Mouse (Mus musculus) ovary, postnatal 14 days (tissue): ENCODE data around the gene Actr3.
"Not testable (repeated sequence)": the region's sequence is repeated elsewhere in the genome, so short reads cannot be mapped to it uniquely, and the experiment has no call there.

Experiments
- DNase-seq: peaks from one replicate; pipeline ENCODE4 v3.0.0; 2022; ENCODE audit warnings: low spot score

Actr3 gene

GRCm38 (mm10) chr1:125438826-125439225 lies 3.3 kb upstream of the Actr3 start:
- no peak for DNase-seq

GRCm38 (mm10) chr1:125437927-125438326 lies 2.4 kb upstream of the Actr3 start:
- DNase-seq, result no peak

DNA sequence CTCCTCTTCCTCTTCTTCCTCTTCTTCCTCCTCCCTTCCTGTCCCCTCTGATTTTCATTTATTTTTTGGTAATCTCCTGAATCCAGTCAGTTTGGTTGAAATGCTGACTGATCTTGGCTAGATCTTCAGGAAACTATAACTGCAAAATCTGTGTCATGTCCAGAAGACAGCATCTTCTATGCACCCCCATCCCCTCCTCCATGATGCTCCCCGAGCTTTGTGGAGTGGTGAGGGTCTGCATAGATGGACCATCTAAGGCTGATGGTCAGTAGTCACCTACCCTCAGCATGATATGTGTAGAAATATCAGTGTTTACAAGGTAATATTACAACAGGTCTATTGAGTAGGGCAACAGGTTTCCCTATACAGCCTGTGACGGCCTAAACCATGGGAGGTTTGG lies 1.6 kb upstream of the Actr3 start:
- DNase-seq, result no peak

GRCm38 (mm10) chr1:125435018-125435368 lies 534 bp downstream of the Actr3 start:
- DNase-seq, result no peak

DNA sequence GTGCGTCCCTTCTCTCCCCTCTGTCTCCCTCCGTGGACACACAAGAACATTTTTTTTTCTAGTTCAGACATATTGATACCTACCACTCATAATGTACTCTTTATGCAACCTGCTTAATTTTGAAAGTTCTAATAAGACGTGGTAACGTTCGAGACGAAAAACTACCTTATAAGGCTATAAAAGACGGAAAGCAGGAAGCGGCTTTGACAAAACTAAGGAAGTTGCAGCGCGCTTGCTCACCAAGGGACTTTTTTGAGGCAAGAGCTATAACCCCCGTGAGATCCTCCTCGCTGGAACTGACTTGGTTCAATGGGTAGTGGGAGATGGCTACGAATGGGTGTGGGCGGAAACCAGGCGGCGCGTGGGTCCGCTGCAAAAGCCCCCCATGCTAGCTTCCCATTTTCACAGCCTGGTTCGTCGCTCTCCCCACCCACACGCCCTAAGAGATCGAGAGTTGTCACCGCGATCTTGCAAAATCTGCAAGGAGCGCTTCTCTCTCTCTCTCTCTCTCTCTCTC lies 984 bp downstream of the Actr3 start:
- DNase-seq, result peak; percentile 33

DNA sequence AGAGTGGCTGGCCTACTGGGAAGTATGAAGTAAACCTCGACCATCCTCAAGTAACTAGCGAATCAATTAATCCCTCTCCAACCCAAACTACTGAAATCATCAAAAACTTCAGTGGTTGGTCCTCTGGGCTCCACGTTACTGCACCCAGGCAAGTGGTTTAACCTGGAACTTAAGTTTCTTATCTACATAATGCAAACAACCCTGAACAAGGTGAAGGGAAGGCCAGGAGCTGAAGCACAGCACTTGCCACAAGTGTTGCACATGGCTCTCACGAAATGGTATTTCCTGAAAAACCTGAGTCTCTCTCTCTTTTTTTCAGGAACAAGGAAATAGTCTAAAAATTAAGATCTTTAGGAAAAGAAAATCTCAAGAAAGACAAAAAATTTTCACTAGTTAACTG lies 4.2 kb downstream of the Actr3 start:
- DNase-seq, result no peak

DNA sequence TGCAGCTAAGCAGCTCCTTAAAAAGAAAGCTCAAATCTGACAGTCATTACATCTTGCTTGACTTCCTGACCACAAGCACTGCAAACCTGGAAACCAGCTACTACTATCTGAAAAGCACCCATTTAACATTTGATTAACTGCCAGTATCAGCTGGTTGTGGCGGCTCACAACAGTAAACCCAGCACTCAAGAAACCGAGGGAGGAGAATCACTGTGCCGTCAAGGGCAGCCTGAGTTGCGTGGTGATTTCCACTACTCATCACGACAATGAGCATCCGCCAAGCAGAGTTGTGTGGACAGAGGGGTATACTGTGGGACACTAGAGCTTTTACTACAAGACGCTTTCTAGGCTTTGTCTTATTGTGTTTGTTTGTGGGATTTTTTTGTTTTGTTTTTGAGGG lies 4.8 kb downstream of the Actr3 start:
- DNase-seq, result no peak

- DNase-seq, result no peak
These were observed 5.5 kb downstream of the Actr3 start for GRCm38 (mm10) chr1:125429984-125430383.

DNA sequence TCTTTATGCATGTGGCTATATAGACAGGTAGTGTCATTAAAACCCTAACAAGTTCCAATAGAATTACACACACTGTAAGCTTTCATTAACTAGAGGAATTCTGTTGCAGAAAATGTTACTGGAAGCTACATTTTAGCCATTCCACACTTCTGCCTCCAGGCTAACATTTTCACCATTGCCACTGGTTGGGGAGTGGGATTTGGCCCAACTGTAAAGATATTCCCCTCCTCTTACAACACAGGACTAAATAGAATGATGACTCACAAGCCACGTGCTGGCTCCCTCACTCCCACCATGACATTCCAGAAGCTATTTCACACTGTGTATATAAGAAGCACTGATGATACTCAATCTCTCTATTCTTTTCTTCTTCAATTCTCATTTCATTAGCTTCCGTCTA lies 7.2 kb downstream of the Actr3 start:
- no peak for DNase-seq

DNA sequence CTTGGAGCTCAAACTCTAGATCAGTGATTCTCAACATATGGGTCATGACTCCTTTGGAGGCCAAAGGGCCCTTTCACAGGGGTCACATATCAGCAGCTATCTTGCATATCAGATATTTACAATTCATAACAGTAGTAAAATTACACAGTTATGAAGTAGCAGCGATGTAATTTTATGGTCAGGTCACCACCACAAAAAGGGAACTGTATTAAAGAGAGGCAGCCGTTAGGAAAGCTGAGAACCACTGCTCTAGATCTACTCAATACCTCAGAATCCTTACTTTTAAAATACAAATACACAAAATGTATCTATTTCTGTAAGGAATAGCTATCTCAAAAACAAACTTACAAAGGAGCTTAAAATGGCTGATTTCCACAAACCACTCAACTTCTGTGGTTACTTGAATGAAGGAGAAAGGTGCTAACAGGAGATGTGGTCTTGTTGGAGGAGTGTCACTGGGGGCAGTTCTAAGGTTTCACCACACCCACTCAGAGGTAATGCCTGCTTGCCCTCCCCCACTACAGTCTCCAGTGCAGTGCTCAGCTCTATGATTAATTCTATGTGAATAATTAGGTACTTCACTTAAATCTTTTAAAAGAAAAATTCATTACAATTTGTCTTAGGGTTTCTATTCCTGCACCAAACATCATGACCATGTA lies 9.0 kb downstream of the Actr3 start:
- DNase-seq, result no peak

GRCm38 (mm10) chr1:125419906-125420305 lies 15.6 kb downstream of the Actr3 start:
- DNase-seq, result no peak

DNA sequence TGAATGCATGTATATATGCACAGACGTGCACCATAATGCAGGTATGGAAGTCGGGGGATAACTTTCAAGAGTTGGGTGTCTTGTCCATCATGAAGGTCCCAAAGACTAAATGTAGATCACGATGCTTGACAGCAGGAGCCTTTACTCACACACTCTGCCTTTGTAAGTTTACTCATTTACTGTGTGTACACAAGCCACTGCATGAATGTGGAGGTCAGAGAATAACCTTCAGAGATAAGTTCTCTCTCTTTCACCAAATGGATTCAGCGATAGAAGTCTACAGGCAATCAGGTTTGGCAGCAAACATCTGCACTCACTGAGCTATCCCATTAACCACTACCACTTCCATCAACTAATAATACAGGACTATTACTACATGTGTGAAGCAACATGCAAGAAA lies 16.8 kb downstream of the Actr3 start:
- no peak for DNase-seq

DNA sequence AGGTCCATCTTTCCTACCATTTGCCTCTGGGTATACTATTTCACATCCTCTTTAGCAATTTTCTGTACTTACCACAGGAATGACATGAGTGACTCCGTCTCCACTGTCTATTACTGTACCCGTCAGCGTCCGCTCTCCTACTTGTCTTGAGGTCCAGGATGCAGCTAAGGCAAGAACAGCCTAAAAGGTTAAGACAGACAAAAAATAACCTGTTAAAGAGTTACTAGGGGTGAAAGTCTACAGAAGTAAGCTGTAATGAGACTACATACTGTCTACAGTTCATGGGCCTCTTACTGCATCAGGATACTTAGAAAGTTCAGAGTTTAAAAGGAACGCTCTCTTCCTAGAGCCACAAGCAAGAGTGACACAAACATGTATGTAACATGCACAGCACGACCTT lies 28.3 kb downstream of the Actr3 start:
- DNase-seq, result no peak

GRCm38 (mm10) chr1:125395391-125395790 lies 40.1 kb downstream of the Actr3 start:
- DNase-seq, result no peak

- DNase-seq, result not testable (repeated sequence)
These were observed 42.2 kb downstream of the Actr3 start for GRCm38 (mm10) chr1:125393324-125393723.

DNA sequence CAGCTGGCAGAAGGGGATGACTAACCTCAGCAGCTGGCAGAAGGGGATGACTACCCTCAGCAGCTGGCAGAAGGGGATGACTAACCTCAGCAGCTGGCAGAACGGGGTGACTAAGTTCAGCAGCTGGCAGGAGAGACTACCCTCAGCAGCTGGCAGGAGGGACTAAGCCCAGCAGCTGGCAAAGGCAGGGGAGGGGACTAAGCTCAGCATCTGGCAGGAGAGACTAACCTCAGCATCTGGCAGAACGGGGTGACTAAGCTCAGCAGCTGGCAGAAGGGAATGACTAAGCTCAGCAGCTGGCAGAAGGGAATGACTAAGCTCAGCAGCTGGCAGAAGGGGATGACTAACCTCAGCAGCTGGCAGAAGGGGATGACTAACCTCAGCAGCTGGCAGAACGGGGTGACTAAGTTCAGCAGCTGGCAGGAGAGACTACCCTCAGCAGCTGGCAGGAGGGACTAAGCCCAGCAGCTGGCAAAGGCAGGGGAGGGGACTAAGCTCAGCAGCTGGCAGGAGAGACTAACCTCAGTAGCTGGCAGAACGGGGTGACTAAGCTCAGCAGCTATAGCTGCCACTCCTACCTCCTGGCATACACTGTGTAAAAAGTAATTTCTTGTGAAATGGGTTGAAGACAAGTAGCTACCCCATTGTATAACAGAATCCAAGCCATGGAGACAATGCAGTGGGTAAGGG lies 45.3 kb downstream of the Actr3 start:
- not testable (repeated sequence) for DNase-seq

- DNase-seq, result not testable (repeated sequence)
These were observed 45.9 kb downstream of the Actr3 start for GRCm38 (mm10) chr1:125389634-125390033.

GRCm38 (mm10) chr1:125388370-125388769 lies 47.2 kb downstream of the Actr3 start:
- DNase-seq, result no peak

DNA sequence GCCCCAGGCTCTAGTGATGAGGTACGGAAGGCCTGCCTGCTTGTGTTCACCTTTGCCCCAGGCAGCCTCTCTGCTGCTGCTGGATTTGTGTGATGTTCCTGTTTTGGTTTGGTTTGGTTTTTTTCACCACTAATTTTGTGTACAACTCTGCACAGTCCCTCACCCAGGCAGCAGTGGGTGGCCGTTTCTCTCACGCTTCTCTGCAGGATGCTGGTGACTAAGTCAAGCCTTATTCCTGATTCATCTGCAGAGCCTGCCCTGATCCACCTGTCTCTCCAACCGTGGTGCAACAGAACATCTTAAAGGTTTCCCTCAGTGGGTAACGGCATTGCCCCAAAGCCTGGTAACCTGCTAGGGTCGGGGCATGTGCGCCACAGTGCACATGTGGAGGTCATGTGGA lies 49.3 kb downstream of the Actr3 start:
- no peak for DNase-seq

GRCm38 (mm10) chr1:125382622-125383021 lies 52.9 kb downstream of the Actr3 start:
- no peak for DNase-seq

GRCm38 (mm10) chr1:125378889-125379288 lies 56.6 kb downstream of the Actr3 start:
- DNase-seq, result no peak

GRCm38 (mm10) chr1:125372855-125373254 lies 62.7 kb downstream of the Actr3 start:
- DNase-seq, result no peak

DNA sequence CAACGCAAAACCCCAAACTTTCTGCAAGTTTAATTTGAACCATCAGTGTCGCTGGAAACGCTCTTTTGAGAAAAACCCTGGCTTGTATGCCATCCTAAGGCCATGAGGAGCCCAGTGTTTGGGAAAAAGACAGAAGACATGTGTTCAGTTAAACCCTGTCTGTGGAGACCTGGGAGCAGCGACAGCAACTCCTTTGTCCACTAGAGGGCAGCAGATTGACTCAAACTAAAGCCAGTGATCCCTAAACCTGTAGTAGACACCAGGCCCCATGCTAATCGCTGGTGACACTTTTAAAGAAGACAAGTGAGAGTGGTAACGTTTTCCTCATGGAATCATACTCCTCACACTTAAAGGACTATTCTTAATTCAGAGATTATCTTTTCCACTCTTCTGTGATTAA lies 64.7 kb downstream of the Actr3 start:
- DNase-seq, result peak; percentile 44

DNA sequence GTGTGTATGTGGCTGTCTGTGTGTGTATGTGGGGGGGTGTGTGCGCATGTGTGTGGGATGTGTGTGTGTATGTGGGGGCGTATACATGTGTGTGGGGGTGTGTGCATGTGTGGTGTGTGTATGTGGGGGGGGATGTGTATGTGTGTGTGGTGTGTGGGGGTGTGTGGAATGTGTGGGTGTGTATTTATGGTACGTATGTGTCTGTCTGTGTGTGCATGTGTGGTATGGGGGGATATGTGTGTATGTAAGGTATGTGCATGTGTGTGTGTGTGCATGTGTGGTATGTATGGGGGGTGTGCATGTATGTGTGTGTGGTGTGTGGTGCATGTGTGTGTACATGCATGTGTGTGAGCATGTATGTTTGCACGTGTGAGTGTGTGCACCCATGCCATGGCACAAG lies 70.0 kb downstream of the Actr3 start:
- no peak for DNase-seq
